Comparison of ENCODE assay signal across 19 mouse cellular contexts in genomic region chr10:64636760-64637159, GRCm38 (mm10).
"Had no signal": no experiment of that assay in that cellular context is flagged by ENCODE, and none has a peak within 500 bp of the region (broad histone marks: within the 10 kb centered on the region; RNA-seq: fewer than 3 reads in every experiment).

No protein-coding gene starts in this region.

- H3K27me3 ChIP-seq: limb, embryonic 13.5 days; liver, embryonic 12.5 days; liver, embryonic 15.5 days; midbrain, embryonic 12.5 days; midbrain, embryonic 15.5 days; neural tube, embryonic 12.5 days; neural tube, embryonic 15.5 days had no signal

- DNase-seq: kidney, postnatal 25 days; layer of hippocampus, adult 9-11 months; liver; lung, adult 2 months; lung, postnatal 14 days; lung, postnatal 4 days; thymus, adult 18-20 months; thymus, postnatal 36 days had no signal

- H3K4me2 ChIP-seq: limb, embryonic 13.5 days; liver, embryonic 12.5 days; liver, embryonic 15.5 days; midbrain, embryonic 12.5 days; midbrain, embryonic 15.5 days; neural tube, embryonic 12.5 days; neural tube, embryonic 15.5 days had no signal

- H3K9me3 ChIP-seq: limb, embryonic 10.5 days; limb, embryonic 13.5 days; liver, embryonic 12.5 days; liver, embryonic 15.5 days; midbrain, embryonic 12.5 days; midbrain, embryonic 15.5 days; neural tube, embryonic 12.5 days; neural tube, embryonic 15.5 days had no signal

- H3K9ac ChIP-seq: limb, embryonic 13.5 days; liver, embryonic 12.5 days; liver, embryonic 15.5 days; midbrain, embryonic 12.5 days; midbrain, embryonic 15.5 days; neural tube, embryonic 12.5 days; neural tube, embryonic 15.5 days had no signal

- H3K27ac ChIP-seq: kidney, postnatal 0 days; layer of hippocampus, adult 2 months; limb, embryonic 10.5 days; limb, embryonic 13.5 days; liver, embryonic 12.5 days; liver, embryonic 15.5 days; midbrain, embryonic 12.5 days; midbrain, embryonic 15.5 days; neural tube, embryonic 12.5 days; neural tube, embryonic 15.5 days had no signal

- H3K36me3 ChIP-seq: limb, embryonic 10.5 days; limb, embryonic 13.5 days; liver, embryonic 12.5 days; liver, embryonic 15.5 days; midbrain, embryonic 12.5 days; midbrain, embryonic 15.5 days; neural tube, embryonic 12.5 days; neural tube, embryonic 15.5 days had no signal

- ATAC-seq: liver, embryonic 12.5 days; midbrain, embryonic 15.5 days had no signal

- H3K4me1 ChIP-seq: liver, embryonic 12.5 days; liver, embryonic 15.5 days; midbrain, embryonic 12.5 days; midbrain, embryonic 15.5 days had no signal

- H3K4me3 ChIP-seq: layer of hippocampus, adult 2 months; limb, embryonic 10.5 days; limb, embryonic 13.5 days; liver, embryonic 12.5 days; liver, embryonic 15.5 days; midbrain, embryonic 12.5 days; midbrain, embryonic 15.5 days; myocyte; neural tube, embryonic 12.5 days; neural tube, embryonic 15.5 days had no signal
